Mouse (Mus musculus) thymus, adult 18-20 months (tissue): Measurements from ENCODE around the gene Tmem238.

ENCODE experiments used
- DNase-seq, 2 experiments: peaks; one replicate each; pipeline ENCODE4 v3.0.0; 2022; ENCODE audit warnings: mixed read lengths in 2 of 2

The Tmem238 gene

DNA sequence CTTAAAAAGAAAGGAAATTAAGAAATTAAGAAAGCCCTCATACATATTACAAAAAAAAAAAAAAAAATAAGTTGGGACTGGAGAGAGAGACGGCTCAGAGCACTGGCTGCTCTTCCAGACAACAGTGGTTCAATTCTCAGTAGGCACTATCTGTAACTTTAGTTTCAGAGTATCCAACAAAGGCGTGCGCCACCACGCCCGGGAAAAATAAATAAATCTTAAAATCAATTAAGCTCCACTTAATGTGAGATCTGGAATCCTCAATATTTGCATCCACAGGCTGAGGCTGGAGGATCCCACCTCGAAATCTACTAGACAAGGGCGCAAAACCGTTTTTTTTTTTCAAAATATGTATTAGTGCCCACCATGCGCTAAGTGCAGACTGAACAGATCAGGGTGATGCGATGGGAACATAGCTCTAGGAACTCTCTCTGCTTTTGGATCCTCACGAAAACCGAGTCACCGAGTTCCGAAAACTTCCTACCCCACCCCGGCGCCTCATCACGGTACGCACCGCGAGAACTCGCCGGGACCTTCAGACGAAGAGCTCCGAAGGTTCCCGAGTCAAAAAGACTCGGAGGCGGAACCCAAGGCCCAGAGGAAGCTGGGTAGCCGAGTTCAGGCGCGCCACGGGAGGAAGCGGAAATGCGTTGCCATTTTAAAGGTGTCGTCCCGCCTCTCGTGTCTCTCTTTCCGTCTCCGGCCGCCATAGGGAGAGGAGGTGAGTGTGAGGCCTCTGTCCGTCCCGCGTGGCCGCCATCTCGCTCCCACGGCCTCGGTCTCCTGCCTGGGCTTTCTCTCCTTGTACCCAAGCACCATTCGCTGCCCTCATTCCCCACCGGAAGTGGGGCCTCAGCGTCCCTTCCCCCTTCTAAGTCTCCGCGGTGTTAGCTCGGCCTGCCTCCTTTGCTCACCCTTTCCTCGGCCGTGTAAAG is 3.1 kb upstream of the Tmem238 start, which contains the start of gene Rpl28:
Gene Rpl28, plus strand, starts transcription at position 597 of the 935 bp plus-strand sequence.
- DNase-seq, result peak; percentile 91 to 93

DNA sequence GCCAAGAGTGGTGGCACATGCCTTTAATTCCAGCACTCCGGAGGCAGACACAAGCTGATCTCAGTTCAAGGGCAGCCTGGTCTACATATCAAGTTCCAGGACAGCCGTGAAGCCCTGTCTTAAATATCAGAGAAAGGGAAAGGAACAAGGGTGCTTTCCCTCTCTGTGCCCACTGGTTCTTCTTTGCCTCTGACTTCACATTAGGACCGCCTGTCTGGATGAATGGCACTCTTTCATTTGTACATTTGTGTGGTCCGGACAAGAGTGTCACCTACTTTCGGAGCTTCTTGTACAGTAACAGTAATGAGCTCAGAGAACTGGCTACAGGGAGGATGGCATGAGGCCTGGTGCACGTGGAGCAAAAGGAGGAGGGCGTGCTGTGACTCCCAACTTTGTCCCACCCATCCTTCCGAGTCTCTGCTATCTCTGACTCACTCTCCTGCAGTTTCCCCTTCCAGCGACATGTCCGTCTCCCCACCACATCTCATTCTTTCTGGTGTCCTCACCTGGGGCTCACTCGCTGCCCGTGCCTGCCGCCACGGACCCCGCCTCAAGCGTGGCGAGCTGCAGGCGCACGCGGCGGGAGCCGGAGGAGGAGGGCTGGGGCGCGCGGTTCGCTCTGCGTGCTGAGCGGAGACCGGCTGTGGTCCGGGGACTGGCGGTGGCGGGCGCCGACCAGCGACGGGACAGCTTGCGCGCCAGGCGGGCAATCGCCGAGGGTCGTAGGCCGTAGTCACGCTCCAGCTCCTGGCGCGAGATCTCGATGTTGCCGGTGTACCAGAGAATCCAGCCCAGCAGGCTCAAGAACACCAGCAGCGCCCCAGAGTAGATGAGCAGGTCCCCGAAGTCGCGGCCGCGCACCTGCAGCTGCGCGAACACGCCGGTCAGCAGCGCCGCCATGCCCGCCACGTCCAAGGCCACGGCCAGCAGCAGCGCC is 689 bp downstream of the Tmem238 start:
- DNase-seq, result no peak

DNA sequence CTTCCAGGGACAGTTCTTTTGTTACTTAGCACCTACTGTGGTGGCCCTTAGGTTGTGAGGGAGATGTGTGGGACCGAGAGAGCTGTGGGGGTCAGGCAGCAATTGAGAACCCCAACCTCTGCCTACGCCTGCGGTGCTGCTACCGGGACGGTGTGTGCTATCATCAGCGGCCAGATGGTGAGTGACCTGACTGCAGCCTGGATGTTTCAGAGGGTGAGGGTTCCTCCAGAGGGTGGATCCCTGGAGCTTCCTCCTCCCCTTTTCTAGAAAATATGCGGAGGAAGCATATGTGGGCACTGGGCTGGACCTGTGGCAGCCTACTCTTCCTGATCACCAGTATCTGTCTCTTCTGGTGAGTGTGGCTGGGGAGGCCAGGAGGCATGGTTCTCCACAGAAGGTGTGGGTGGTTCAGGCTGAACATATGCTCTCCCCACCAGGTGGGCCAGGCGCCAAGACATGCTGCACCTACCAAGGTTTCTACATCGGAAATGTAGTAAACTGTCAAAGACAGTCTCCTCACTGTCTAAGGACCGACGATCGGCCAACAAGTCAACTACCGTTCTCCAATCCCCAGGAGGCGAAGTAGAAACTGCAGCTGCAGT is 5.7 kb downstream of the Tmem238 start:
- DNase-seq, result no peak

DNA sequence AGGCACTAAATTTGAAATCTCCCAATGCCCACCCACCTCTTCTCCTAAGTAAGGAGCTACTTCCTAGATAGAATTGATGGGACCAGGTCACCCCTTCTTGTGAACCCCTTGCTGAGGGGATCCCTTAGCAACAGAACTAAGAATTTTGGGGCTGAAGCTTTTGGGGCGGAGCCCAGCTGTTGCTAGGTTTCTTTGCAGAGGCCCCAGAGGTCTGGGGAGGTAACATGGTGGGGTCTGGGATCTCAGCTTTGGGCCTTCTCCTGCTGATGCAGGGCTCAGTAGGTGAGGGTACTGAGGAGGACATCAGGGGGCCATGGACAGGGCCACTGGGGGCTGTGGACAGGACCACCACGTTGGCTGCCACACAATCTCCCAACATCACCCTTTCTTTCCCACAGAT is 6.7 kb downstream of the Tmem238 start, which contains the start of the genes Il11 and Tmem190:
Gene Il11, minus strand, starts transcription at position 101 of the 400 bp plus-strand sequence.
Gene Tmem190, plus strand, starts transcription at position 179 of the 400 bp plus-strand sequence.
- DNase-seq, result no peak

DNA sequence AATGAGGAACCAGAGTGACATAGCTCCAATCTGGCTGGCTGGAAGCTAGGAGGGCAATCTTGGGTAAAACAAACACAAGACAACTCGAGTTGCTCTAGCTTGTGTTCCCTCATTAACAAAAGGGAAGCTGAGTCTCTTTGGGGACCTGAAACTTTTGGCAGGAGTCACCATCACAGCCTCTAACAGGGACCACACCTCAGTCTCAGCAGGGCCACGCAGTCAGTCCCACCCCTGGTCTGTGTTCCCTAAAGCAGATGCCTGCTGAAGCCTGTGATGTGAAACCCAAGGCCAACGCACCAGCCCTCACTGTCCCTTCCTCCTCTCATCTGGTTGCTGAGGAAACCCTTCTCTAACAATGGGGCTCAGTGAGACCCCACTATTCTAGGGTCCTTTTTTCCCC is 7.3 kb downstream of the Tmem238 start:
- no peak for DNase-seq

DNA sequence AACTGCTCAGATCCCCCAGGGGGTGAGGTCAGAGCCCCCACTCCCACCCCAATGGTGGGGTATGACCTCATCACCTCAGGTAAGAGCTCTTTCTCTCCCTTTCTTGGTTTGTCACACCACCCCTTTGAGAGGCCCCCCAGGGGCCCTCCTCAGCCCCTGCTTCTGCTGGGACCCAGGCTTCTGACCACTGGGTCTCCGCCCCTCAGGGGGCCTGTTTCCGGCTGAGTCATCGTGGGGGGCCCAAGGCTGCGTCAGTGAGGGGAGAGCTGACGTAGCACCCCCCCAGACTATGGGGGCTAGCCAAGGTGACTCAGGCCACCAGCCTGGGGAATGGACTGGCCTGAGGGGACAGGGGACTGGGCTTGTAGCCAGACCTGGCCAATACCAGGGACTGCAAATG is 9.5 kb downstream of the Tmem238 start:
- no peak for DNase-seq

DNA sequence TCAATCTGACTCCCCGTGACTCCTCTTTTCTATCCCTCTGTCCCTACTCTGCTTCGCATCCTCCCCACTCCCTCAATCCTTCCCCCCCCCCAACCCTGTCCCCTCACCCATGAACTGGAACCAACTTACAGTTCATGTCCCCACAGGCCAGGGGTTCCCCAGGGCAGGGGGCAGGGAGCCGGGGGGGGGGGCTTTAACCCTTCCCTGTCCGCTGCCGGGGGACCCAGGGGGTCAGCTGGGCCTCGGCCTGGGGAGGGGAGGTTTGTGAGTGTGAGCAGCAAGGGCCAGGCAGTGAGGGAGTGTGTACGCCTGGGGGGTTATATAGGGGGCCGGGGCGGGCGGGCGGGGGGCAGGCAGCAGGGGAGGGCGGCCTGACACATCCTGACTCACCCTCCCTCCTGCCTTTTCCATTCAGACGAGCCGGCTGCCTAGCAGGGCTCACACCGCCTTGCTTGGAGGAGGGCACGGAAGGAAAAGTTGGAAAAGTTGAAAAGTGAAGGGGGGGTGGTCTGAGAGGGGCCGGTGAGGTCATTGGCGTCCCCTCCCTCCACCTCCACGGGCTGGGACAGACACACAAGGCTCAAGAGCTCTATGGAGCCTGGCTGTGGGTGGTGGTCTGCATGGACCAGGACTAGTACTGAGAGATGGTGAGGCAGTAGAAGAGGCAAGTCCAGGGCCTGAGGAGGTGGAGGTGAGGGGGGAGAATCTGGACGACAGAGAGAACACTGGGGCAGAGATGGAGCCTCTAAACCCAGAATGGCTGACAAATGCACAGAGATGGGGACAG is 11.4 kb downstream of the Tmem238 start:
- DNase-seq, result no peak

DNA sequence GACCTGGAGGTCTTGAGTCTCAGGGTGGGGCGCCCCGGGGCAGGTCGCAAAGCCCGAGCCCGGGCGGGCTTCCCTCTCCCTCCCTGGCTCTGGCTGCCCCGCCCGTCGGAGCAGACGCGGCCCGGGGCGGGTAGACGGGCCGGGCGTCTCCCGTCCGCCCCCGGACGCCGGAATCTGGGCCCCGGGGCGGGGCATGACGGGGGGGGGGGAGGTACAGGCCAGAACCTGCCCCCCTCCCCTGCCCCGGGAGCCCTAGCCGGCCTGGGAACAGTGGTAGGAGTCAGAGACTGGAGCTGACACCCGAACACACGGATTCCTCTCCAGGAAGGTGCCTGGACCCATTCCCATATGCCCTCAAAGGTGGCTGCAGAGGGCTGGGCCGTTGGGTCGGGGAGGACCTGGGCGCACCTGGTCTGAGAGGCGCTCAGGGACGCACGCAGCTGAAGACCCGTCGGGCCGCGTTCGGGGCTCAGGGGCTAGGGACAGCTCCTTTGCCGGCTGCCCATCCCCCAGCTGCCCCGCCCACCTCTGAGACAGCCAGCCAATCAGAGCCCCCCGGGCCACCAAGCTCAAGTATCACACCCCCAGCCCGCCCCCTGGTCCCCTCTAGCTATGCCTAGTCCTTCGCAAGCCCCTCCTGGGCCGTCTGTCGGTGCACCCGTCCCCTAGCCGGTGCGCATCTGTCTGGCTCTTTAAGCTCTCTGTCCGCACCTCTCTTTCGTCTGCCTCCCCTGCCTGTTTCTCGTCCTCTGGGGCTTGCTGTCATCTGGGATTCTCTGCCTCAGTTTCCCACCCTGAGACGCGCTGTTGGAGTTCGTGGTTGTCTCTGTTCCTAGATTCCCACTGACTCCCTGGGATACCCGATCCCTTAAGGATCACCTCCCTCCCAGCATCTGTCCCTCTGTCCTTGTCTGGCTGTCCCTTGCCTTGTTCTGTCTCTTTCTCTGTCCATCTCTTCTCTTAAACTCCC is 12.3 kb downstream of the Tmem238 start:
- DNase-seq, result peak; percentile 11 to 21

DNA sequence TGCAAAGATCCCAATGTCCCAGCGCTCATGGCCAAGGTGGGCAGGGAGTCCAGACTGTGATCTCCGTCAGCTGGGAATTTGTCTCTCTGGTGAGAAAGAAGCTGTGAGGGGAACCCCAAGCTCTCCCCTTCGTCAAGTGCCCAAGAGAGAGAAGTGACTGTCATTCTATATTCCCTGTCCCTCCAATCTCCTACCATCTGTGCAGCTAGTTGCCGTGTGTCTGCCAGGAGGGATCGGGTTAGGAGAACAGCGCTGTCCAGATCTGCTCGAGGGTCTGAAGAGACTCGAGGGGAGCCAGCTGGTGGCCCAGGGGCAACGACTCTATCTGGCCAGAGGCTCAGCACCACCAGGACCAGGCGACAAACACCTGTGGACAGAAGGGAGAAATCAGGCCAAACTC is 13.3 kb downstream of the Tmem238 start:
- no peak for DNase-seq

DNA sequence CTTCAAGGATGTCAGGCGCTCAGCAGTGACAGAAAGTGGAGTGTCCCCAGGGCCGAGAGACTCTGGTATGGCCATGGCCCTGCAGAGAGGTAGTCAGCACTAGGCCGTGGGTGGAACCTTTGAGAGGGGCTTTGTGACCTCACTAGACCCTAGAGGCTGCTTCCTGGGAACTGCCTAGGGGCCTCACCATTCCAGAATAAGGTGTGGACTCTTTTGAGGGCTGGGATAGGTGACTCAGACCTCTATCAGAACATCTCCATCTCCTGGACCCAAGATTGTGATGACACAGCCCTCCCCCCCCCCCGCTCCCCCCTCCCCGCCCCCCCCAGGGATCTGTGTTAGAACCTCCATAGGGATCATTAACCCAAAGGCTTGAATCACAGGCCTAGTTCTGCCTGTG is 18.3 kb downstream of the Tmem238 start, which contains the start of gene Fam71e2:
Gene Fam71e2, minus strand, starts transcription at position 101 of the 400 bp plus-strand sequence.
- no peak for DNase-seq

DNA sequence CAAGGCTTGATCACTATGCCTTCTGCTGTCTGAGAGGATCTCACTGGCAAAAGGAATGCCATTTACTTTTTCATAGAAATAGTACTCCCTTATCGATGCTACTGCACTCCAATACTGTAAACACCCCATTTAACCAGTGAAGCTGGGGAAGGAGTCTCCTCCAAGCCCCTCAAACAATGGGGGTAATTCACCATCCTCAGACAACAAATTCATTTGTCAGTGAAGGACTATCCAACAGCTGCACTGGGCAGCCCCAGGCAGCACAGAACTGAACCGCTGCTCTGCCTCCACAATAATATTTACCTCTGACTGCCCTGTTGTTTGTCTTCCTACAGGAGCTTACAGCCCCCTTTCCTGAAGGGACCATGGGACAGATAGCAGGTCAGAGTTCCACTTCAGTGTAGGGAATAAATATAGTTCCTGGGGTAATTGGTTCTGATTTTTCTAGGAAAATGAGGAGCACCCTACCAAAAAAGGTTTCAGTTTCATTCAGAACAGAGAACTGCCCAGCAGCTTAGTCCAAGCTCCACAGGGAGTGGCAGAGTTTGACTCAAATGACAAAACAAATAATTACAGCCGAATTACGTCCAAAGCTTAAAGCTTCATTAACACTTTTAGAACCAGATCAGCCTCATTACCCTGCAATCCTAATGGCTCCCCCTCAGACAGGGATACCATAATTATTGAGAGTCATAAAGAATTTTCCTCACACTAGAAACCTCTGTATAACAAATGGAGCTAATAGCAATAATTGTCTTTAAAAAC is 24.3 kb downstream of the Tmem238 start:
- no peak for DNase-seq

DNA sequence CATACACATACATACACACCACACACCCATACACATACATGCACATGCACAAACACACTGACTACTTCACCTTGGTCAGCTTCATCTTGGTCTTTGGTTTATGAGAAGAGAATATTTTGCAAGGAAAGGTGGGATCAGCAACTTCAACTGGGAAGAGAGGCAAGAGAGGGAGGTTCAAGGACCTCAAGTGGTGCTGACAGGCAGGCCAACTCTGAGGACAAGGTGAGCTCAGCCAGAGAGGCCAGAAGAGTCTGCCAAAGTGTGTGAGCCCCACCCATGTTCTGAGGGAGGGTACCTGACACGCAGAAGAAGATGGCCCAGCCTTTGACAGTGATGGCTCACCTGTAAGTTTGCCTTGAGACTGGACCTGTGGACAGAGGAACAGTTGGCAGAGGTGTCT is 29.8 kb downstream of the Tmem238 start:
- DNase-seq, result no peak

DNA sequence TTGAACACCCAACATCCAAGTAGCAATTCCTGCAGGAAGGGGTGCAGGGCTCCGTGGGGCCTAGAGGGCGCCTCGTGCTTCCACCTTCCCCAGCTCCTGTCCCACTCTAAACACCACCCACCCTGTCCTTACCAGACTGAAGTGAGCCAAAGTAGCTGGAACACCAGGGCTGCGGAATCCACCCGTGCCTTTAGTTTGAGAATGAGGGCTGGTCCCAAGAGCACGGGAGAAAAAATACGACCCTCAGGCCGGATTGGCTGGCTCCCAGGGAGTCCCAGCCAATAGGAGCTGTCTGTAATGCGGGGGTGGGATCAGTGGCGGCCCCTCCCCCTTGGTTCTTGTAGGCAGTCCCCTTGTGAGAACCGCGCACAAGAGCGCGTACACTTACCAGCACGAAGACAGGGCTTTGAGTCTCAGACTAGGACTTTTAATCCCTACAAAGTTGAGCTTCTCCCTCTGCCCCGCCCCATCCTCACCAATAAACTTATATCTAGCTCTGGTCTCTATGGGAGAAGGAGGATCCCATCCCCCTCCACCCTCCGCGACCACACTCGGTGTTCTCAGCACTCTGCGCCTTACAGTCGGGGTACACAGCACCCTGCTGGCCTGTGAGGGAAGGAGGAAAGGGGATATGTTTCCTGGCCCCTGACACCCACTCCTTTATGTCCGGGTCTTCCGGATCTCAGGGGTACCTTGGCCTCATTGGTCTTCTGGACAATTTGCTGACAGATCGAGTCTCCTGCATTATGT is 36.5 kb downstream of the Tmem238 start, which contains the start of gene Cox6b2:
Gene Cox6b2, minus strand, starts transcription at position 274 of the 750 bp plus-strand sequence.
- DNase-seq, result peak; percentile 72 to 78

DNA sequence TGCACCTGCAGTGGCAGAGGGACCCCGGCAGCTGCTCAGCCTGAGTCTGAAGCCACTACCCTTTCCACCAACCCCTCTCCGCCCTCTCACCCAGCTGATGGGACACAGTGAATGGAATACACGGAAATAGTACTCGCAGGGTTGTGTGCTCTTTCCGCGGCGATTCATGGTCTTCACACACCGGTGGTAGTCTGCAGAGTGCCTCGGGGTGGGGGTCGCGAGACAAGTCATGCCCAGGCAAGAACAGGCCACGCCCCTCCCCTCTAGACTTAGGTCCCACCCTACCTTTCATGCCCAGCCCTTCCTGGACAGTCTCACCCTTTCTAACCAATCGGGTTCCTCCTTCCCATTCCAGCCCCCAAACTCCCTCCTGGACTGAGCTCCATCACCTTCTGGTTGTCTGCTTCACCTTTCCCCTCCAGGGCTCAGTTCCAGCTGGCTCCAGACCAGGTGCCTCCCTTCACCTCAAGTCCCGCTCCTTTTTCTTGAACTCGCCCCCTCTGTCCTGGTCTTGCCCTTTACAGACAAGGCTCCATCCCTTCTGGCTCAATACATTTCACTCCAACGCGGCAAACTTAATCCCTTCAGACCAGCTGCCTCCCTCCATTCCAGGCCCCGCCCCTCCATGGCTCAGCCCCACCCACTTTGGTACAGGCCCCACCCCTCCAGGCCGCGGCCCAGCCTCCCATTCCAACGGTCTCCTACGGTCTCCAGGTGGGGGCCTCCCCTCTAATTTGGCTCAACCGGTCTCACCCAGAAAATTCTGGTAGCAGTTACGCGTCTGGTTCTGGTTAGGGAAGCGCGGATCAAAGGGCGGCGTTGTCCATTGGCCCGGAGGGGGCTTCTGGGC is 37.3 kb downstream of the Tmem238 start:
- DNase-seq, result no peak

DNA sequence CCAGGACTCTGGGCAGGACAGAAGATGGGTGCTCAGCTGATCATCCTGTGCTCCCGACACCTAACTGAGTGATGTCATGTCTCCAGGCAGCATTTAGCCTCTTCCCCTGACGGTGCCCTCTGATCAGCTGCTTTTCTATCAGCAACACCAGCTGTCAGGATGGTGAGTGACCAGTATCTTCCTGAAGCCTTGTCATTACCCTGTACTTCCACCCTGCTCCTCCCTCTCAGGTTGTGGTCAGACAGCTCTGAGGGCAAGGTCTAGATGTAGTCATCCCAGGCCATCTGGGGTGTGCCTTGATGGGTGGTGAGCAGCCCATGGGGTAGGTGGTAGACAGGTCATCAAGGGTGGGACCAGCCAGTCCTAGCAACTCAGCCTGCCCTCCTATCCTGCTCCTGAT is 40.3 kb downstream of the Tmem238 start:
- no peak for DNase-seq

DNA sequence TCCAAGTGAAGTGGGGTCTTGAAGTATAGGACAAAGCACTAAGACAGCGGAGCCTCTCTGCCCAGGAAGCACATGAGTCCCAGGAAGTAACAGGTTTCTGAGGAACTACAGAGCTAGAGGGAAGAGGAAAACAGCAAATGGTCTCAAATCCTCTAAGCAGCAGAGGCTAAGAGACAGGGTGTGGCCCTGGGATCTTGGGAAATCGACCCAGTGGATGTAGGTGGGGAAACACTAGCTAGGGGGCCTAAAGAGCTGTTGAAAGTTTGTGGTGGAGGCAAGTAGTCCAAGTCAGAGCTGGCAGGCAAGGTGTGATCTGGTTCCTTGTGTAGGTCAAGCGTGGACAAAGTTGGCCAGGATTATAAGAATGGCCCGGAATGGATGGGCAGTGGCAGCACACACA is 41.1 kb downstream of the Tmem238 start:
- no peak for DNase-seq

DNA sequence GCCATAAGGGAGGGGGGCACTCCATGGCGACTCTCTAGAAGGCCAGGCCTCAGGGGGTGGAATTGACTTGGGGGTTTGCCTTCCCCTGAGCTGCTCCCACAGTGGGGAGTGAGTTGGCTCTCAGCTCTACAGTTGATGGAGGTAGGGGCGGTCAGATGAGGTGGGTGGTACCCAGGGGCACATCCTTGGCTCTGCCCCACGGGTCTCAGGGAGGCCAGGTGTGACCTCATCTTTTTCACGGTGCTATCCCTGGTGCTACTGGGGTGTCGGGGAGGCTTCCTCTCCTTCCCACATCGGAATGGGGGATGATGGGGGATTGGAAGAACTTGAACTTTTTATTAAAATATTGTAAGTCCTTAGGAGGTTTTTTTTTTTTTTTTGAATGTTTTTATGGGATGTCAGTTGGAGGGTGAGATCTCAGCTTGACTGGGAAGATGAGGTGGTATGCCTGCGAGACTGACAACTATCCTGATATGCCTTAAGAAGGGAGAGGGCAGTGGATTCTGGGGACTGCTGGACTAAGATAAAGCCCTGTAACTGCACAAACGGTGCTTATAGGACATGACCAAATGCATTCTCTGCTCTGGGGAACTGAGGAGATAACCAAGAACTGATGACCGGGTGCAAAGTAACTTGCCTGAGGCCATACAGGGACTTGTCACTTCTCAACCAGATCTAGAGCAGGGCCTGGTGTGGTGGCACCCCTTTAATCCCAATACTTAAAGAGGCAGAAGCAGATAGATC is 42.1 kb downstream of the Tmem238 start:
- no peak for DNase-seq
